Mouse (Mus musculus): Measurements from ENCODE around the gene Defb3.

DNA sequence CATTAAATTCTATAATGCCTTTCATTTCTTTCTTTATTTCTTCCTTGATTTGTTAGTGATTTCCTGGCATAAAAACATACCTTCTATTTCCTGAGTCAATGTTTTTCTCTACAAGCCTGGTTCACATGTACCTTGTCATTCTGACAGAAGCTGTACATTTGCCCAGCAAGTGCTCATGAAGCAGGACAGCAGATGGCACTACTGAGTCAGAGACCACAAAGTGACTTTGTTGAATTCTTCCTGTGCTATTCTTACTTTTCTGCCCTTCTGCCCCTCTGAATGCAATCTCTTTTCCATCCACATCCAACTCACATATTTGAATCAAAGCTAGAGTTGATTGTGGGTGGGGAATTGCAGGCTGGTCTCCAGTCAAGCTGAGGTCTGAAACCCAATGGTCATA is 35.0 kb upstream of the Defb3 start:
- TF ChIP-seq CTCF (IDR thresholded peaks at IDR 0.05; ENCODE audit: low read depth, low read length): no peak
- no peak for TF ChIP-seq POLR2A (IDR thresholded peaks at IDR 0.05; ENCODE audit: borderline replicate concordance, low read depth, low read length)

Data from bone marrow macrophage, adult 2 months (primary cell).